Mouse (Mus musculus) hindbrain, embryonic 10.5 days (tissue): ENCODE measurements around the gene Olfr60. TPM values are rescaled to one million over a fixed set of nuclear protein-coding genes. Genes with fewer than 3 reads are reported as not detected.

ENCODE experiments used
- polyA plus RNA-seq: library from polyadenylated mRNA; unstranded; fragments of >200 nt; fragmentation: Nextera tagmentation; extraction: Ambion mirVana; gene quantifications from 2 replicates; pipeline ENCODE4 v1.2.1, GENCODE M21; 2016

The Olfr60 gene
- polyA plus RNA-seq, 1 experiment from 2014 or later = not detected

Other genes starting within 250 kb of the Olfr60 start
- gene Paox, start 245.9 kb downstream of the Olfr60 start, polyA plus RNA-seq = 15.7 and 21.7 TPM in 2 replicates
- 153 and 156 TPM in 2 replicates for gene Echs1, start 245.2 kb downstream of the Olfr60 start, polyA plus RNA-seq
- gene Mtg1, start 224.1 kb downstream of the Olfr60 start, polyA plus RNA-seq = 29.4 and 30.1 TPM in 2 replicates
- gene Sprn, start 206.8 kb downstream of the Olfr60 start, polyA plus RNA-seq = 0.46 and 1.4 TPM in 2 replicates
- not detected in 2 replicates for gene Olfr522, start 196.9 kb downstream of the Olfr60 start, polyA plus RNA-seq
- gene Olfr523, start 188.5 kb downstream of the Olfr60 start, polyA plus RNA-seq = not detected in 2 replicates
- gene Olfr524, start 155.7 kb downstream of the Olfr60 start, polyA plus RNA-seq = not detected in 2 replicates
- not detected in 2 replicates for gene Cd163l1, start 143.4 kb downstream of the Olfr60 start, polyA plus RNA-seq
- gene 5830411N06Rik, start 114.4 kb downstream of the Olfr60 start, polyA plus RNA-seq = not detected in 2 replicates
- not detected in 2 replicates for gene Olfr525, start 40.8 kb downstream of the Olfr60 start, polyA plus RNA-seq
- not detected in 2 replicates for gene Olfr527, start 27.7 kb downstream of the Olfr60 start, polyA plus RNA-seq
- not detected in 2 replicates for gene Olfr530, start 14.7 kb upstream of the Olfr60 start, polyA plus RNA-seq
- not detected in 2 replicates for gene Olfr531, start 41.2 kb upstream of the Olfr60 start, polyA plus RNA-seq
- not detected in 2 replicates for gene Olfr532, start 60.0 kb upstream of the Olfr60 start, polyA plus RNA-seq
- not detected in 2 replicates for gene Olfr533, start 101.7 kb upstream of the Olfr60 start, polyA plus RNA-seq
- gene Olfr535, start 122.5 kb upstream of the Olfr60 start, polyA plus RNA-seq = not detected in 2 replicates
- gene Olfr536, start 145.7 kb upstream of the Olfr60 start, polyA plus RNA-seq = not detected in 2 replicates
- not detected in 2 replicates for gene Olfr538, start 206.2 kb upstream of the Olfr60 start, polyA plus RNA-seq
- not detected in 2 replicates for gene Olfr46, start 239.6 kb upstream of the Olfr60 start, polyA plus RNA-seq